Mouse (Mus musculus): ENCODE data around the gene Mbnl2.
"Not testable (repeated sequence)": the region's sequence is repeated elsewhere in the genome, so short reads cannot be mapped to it uniquely, and the experiment has no call there.

Gene Mbnl2

DNA sequence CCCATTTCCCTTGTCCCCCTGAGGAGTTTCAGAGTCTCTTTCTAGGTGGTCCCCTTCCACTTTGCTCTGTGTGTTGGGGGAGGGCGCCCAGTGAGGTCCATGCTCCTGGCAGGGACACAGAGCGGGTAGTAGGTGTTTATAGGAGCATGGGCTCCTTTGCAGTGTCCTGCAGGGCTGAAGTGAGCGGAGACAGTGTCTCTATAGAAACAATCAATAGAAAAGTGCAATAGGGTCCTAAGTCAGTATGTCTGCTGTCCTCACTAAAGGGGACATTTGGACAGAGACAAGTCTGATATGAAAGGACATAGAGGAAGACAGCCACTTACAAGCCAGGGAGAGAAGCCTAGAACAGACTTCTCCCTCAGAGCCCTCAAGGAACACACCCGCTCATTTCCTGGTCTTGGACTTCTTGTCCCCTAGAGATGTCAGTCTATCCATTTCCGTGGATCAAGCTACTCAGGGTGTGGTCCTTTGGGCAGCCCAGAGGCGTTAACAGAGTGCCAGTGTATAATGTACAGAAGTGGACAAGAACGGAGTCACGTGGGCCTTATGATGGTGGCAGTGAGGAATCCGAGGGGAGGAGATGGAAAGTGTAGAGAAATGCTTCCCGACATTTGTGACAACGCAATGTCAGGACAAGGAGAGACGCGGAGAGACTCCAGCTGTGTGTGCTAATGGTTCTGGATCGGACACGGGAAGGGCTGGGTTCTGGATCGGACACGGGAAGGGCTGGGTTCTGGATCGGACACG is 82.0 kb downstream of the Mbnl2 start:
- DNase-seq (ENCODE audit: low spot score), result no peak

- not testable (repeated sequence) for DNase-seq (ENCODE audit: low spot score)
Observed at GRCm38 (mm10) chr14:120359608-120360007, 84.1 kb downstream of the Mbnl2 start.

GRCm38 (mm10) chr14:120361121-120361520 is 85.7 kb downstream of the Mbnl2 start:
- no peak for DNase-seq (ENCODE audit: low spot score)

GRCm38 (mm10) chr14:120362409-120362992 is 87.0 kb downstream of the Mbnl2 start:
- no peak for DNase-seq (ENCODE audit: low spot score)

GRCm38 (mm10) chr14:120363090-120363818 is 87.8 kb downstream of the Mbnl2 start:
- DNase-seq (ENCODE audit: low spot score), result no peak

- DNase-seq (ENCODE audit: low spot score), result no peak
Observed at GRCm38 (mm10) chr14:120365088-120365487, 89.6 kb downstream of the Mbnl2 start.

- DNase-seq (ENCODE audit: low spot score), result no peak
Observed at GRCm38 (mm10) chr14:120366962-120367361, 91.5 kb downstream of the Mbnl2 start.

GRCm38 (mm10) chr14:120367589-120367988 is 92.1 kb downstream of the Mbnl2 start:
- no peak for DNase-seq (ENCODE audit: low spot score)

GRCm38 (mm10) chr14:120368456-120368855 is 93.0 kb downstream of the Mbnl2 start:
- DNase-seq (ENCODE audit: low spot score), result no peak

GRCm38 (mm10) chr14:120368914-120369391 is 93.5 kb downstream of the Mbnl2 start:
- no peak for DNase-seq (ENCODE audit: low spot score)

GRCm38 (mm10) chr14:120370044-120370443 is 94.6 kb downstream of the Mbnl2 start:
- DNase-seq (ENCODE audit: low spot score), result no peak

GRCm38 (mm10) chr14:120370631-120371030 is 95.2 kb downstream of the Mbnl2 start:
- DNase-seq (ENCODE audit: low spot score), result no peak

- DNase-seq (ENCODE audit: low spot score), result no peak
Observed at GRCm38 (mm10) chr14:120371174-120371573, 95.7 kb downstream of the Mbnl2 start.

DNA sequence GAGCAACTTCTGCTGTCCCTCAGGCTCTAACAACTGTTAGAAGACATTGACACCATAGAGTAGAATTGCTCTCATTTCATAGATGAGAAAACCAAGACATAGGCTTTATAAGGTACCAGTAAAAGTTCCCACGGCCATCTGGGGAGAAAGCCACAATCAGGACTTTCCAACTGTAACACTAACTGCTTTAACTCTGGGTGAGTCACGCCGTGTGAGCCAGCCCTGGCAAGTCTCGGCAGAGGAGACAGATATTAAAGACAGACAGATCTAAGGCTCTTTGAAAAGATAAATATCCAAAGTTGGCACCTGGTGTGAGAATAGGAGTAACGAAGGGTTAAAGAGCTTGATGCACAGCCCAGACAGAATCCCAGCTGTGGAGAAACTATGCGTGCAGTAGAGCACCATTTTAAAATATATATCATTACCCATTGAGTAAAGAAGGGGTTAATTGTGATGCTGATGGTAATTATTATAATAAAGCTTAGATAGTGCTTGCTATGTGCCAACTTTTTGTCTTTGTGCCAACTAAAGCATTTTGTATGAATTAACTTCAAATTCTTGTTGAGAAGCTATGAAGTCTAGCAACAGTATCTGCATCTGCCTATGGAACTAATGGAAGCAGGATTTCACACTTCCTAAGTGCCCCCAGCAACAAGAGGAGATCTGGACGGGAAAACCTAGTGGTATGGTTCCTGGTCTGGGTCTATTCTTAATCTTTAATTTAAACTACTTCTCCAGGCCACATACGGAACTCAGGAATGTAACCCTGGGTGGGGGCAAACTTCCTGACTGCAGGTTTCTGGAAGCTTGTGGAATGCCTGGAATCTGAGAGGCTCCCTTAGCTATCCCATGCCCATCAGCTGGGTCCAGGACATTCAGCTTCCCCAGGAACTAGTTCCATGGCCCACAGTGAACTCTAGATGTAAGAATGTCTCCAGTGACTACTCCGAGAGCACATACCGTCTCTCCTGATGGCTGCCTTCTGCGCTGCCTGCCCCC is 97.9 kb downstream of the Mbnl2 start:
- DNase-seq (ENCODE audit: low spot score), result no peak

GRCm38 (mm10) chr14:120374786-120375185 is 99.3 kb downstream of the Mbnl2 start:
- no peak for DNase-seq (ENCODE audit: low spot score)

GRCm38 (mm10) chr14:120377192-120377591 is 101.7 kb downstream of the Mbnl2 start:
- DNase-seq (ENCODE audit: low spot score), result no peak

DNA sequence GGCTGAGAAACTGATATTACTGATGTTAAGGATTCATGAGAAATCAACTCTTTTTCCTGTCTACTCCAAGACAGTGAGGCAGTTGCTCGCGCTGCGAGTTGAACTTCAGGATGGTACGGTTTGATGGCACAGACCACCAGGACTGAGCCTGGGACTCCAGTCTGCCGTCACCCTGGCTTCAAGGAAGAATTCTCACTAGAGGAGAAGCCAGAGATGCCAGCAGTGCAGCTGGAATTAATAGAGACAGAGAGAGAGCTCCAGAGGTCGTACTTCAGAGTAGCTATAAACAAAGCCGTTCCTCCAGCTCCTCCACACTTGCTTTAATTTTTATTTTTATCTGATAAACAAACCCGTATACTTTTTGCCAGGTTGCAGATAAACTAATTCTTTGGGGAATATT is 102.5 kb downstream of the Mbnl2 start:
- DNase-seq (ENCODE audit: low spot score), result no peak

DNA sequence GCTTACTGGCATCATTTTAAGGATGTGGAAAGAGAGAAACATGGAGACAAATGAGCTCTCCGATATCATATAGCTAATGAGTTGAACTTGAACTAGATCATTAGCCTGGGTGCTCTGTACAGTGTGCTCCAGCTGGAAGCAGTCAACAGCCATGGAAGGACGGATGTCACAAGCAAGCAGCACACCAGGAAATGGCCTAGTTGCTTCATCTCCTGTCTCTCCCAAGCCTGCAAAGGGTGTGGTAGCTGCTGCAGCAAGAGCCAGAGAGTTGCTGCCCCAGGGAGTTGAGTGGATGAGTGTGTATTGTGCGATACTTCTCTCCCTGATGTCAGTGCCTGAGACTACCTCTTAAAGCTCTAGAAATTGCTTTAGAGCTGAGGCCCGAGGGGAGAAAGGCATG is 104.2 kb downstream of the Mbnl2 start:
- no peak for DNase-seq (ENCODE audit: low spot score)

GRCm38 (mm10) chr14:120381378-120382134 is 106.1 kb downstream of the Mbnl2 start:
- no peak for DNase-seq (ENCODE audit: low spot score)

GRCm38 (mm10) chr14:120382179-120382578 is 106.7 kb downstream of the Mbnl2 start:
- no peak for DNase-seq (ENCODE audit: low spot score)

Measured in urinary bladder, postnatal 25 days (tissue).